Mouse (Mus musculus): ENCODE measurements at regions not wholly inside any gene's neighbourhood (a gene's known extent, or its start where the extent isn't known, plus 50 kb on each side); places are given as distances from the start of the nearest gene placed in this dataset.

DNA sequence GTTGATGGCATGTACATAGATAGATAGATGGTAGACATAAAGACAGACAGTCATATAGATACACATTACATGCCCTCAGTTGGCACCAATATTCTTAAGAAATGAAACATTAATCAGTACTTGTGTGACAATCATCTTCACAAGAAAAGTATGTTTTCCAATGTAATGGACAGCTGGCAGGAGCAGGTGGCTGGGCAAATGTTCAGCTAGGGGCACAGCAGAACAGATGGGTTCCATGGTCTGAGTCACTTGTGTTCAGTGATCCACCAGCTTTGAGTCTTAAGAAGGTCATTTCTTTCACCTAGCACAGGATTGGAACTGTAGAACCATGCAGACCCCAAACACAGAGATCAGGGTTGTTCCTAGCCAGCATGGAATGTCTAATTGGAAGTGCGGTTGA is 2631.2 kb upstream of the 5930422O12Rik start:
- DNase-seq (ENCODE audit: low spot score), result no peak

DNA sequence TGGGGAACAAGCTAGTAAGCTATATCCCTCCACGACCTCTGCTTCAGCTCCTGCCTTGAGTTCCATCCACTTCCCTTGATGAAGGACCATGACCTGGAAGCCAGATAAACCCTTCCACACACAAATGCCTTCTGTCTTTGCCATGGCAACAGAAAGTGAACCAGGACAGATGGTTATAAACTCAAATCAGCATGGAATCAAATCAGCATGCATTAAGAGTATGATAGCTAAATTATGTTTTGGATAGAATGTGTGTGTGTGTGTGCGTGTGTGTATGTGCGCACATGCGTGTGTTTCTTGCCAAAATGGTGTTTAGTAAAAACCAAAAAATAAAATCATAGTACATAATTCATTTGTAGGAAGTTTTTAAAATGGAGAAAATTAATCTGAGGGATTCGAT is 2611.5 kb upstream of the 5930422O12Rik start:
- DNase-seq (ENCODE audit: low spot score), result no peak

DNA sequence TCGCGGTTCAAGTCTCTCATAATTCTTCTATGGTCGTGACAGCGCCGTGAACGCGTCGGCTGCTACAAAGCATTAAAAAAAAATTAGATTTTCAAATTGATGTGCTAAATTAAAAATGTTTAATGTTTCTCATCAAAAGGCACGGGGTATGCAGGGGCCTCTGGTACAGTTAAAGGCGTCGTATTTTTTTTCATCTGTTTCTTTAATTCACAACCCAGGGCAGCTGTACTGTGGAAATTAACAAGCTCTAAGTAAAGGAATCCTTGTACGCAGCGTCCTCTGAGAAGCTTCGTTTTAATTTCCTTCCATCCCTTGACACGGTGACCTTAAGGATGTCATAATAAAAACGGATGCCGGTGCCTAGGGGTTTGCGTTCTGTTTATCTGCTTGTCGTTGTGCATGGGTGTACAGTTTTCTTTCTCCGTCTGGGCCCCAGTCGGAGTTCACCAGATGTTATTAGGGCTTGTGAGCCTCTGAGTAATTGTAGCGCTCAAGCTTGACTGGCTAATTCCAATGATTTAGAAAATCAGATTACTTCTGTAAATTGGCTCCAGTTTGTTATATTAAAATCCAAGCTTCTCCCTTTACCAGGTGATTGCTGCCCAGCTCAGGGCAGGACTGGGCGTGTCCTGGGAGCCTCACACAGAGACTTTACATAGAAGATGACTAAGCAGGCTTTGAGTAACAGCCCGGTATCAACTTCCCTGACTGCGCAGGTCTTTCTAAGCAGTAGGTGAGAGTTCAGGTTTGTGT is 2605.5 kb upstream of the 5930422O12Rik start:
- DNase-seq (ENCODE audit: low spot score), result no peak

DNA sequence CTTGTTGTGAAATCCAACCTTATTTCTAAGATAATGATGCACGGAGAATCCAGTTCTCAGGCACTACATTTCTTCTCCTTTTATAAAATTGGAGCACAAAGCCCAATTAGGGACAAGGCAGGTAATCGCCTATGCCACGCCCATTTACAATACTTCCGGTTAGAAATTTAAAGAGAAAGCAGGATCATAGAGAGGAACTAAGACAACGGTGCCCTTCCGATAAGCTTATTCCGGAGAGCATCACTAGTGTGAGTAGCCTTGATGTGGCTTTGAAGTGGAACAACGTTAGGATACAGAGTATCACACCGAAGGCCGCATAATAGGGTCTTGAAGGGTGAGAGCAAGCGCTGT is 2604.9 kb upstream of the 5930422O12Rik start:
- DNase-seq (ENCODE audit: low spot score), result no peak

DNA sequence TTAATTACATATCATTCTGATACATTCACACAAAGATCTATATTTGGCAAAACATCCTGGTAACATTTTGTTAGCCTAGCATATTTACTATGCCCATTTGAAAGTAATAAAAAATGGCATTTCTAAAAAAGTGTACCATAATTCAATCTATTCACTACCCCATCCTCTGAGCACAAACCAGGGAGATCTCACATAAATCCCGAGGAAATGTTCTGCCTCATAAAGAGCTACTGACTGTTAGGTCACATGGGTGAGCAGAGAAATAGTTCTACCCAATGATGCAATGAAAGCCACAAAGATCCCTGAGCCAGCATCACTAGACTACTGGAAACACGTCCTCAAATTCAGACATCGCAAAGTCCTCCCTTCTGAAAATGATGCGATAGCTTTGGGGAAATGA is 2602.5 kb upstream of the 5930422O12Rik start:
- DNase-seq (ENCODE audit: low spot score), result no peak

DNA sequence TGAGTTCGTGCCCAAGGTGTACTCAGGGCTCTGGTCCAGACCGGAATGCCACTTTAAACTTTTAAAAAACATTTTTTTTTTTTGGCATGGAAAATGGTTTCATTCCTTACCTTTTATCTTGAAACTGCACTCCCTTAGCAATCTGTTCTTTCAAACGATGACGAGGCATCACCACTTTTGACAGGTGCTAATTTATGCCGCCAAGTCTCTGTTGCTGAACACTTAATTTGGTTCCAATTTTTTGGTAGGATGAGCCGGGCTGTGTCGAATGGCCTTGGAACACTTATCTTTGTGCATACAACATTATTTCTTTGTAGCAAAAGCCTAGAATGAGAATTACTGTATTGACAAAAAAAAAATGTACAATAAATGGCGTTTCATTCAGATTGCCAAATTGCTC is 2590.5 kb upstream of the 5930422O12Rik start:
- DNase-seq (ENCODE audit: low spot score), result no peak

DNA sequence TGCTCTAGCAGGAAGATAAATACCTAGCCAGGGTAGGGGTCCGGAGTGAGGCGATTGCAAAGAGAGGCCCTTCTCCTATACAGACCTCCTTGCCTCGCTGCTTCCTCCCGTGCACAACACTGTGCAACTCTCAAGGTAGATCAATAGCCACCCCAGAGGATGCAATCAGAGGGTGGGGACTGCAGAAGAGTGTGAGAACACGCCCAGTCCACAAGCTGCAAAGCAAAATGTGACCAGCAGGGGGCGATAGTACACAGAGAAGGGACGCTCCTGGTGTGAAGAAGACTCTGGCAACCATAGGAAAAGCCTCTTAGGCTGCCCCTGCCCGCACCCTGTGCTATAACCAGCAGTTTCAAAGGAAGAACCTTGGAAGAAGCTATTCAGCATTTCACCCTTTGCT is 2588.4 kb upstream of the 5930422O12Rik start:
- no peak for DNase-seq (ENCODE audit: low spot score)

DNA sequence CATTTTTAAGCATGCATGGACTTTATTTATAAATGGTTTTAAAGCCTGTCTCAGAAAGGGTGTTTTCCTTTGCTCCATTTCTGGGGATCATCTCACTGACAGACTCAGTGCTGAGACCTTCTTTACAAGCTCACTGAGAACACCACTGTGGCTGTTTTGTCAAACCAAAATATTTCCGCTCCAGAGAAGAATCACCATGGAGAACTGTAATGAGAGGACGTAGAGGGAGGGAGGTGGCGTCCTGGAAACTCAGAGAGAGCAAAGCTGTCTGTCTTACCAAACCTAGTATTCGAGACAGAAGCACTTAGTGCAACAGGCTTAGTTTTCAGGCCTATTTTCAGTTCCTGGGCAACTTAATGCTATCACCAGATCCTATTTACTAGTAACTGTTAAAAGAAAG is 2565.5 kb upstream of the 5930422O12Rik start:
- DNase-seq (ENCODE audit: low spot score), result no peak

DNA sequence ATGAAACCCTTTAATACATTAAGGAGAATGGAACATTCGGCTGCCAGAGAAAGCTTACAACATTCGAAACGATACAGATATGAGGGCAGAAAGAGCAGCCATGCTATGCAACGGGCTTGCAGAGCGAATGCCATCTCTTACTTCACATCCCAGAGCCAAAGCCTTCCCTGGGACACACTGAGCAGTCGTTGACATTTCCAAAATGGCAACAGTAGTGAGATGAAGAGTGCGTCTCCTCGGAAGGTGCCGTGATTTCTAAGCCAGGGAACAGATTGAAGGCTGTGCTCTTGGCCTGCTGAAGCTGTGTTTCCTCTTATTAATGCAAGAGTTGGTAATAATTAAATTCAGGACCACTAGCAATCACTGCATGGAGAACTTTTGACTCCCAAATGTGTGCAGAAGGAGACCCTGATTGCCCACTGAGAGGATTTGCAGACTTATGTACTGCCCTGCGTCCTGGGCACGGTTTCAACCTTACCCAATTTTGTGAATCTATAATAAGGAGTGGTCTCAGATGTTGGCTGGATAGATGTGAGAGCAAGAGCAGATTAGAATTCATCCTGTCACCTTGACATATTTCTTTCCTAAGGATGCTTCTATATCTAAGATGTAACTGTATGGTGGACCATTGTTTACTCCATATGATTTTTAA is 2522.3 kb upstream of the 5930422O12Rik start:
- DNase-seq (ENCODE audit: low spot score), result no peak

DNA sequence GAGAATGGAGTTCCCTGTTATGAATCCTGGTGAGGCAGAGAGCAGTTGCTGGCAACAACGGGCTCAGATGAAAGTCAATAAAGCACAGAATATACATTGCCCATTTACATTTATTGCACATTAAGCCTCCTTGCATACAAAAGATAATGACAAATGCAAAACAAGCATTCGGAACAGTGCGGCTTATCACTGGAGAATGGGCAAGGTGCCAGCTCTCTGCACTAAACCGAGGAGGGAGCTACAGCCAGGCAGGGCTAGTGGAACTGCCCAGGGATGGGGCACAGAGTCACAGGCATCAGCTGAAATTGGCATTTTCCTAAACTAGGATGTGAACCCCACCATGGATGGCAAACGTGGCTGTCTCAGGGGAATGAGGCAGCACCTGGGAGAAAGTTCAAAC is 2514.8 kb upstream of the 5930422O12Rik start:
- no peak for DNase-seq (ENCODE audit: low spot score)

DNA sequence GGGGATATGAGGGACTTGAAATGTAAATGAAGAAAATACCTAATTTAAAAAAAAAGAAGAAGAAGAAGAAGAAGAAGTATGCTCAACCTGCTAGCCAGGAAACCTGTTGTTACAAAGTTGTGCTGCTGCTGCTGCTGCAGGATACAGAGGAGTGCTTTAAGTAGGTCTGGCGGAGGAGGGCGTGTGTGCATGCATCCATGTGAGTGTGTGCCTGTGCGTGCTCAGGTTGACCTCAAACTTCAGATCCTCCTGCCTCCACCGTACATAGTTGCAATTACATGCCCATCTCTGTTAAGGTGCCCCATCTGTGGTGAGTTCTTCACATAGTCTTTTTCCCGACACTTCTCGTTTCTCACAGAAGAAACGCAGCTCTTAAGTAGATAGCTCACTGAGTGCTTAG is 2513.4 kb upstream of the 5930422O12Rik start:
- no peak for DNase-seq (ENCODE audit: low spot score)

DNA sequence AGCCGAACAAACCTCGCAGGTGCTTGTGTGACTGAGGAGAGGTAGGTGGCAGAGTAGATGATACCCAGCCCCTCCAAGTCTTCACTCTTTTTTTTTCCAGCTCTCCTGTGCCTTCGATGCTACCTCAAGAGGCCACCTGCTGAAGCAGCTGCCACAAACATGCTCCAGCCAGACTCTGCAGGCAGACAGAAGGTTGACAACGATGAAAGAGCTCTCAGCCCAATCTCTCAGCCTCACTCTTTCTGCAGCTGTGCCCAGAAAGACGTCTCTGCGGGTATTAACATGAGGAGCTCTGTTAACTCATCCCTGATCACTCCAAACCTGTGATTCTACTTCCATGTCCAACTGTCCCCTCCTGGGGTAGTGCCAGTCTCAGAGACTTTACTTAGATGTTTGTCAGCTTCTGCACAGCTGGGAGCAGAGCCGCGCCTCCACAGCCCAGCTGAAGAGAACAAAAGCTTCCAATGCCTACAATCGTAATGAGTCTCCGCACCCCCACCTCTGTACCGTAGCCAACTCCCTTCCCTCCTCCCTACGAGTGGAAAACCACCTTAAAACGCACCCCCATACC is 2512.8 kb upstream of the 5930422O12Rik start:
- no peak for DNase-seq (ENCODE audit: low spot score)

DNA sequence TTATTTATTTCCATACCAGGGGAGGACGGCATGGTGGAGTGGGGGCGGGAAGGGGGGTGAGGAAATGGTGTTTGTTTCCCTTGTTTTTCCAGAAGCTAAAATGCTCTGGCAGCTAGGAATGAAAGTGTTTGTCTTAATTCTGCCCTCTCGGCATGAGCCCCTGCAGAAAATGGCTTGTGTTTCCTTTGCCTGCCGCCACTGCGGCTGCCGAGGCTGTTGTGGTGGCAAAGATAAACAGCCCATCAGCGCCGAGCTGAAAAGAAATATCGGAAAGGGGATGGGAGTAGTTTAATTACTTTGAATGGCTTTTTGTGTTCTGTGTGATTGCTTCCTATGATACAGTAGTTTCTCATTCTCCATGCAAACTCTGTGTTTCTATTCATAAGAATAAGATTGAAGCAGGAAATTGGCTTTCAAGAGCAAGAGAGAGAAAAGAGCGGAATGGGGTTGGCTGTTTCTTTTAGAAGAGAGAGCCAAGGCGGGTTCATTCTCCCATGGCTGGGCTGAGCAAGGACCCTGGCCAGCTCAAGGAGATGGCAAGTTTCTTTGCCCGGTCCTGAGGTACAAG is 2512.2 kb upstream of the 5930422O12Rik start:
- no peak for DNase-seq (ENCODE audit: low spot score)

DNA sequence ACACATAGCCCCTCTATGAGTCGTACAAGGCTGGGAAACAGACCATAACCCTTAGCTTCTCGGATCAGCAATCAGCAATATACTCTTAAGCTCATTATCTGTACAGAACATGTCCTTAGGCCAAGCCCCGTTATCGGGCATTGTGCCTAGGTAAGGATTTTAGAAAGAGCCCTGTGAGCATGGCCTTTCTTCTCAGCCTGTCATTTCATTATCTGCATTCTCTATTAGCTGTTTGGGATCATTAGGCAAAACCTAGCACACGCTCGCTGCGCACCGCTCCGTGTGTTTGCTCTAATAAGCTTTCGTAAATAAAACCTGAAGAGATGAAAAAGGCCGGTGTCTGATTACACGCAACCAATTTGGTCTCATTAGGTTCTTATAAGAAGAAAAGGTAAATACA is 2507.1 kb upstream of the 5930422O12Rik start:
- DNase-seq (ENCODE audit: low spot score), result no peak

DNA sequence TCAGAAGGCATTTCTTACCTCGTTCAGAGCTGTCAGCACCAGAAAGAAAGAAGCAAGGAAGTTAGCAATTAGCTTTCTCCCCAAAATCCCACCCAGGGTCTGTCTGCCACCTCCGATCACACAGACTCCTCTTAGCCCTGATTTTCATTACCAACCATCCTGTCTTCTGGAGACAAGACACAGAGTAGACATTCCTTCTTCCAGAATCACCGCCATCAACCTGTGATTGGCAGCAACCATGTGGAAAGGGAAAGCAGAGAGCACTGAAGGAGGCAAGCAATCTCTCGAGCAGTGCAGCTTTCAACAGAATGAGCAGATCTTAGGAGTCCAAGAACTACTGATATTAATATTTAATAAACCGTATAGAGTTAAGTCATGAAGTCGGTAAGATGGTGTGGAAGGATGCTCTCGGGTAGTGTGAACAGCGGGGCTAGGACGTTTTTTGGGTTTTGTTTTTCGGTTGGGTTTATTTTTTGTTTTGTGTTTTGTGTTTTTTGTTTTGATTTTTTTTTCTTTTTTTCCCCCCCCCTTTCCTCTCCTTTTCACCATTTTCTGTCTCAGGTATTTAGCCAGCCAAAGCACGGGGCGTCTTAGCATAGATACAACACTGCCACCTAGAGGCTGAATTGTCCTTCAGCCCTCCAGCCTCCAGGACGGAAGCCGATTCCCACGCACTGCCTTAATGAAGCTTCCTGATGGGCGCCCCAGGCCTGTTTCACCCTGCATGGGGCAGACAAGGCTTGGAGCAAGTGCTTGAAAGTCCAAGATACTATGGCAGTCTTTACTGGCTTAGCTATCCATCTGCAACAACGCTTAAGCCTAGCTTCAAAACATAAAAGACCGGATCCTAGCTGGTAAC is 2505.0 kb upstream of the 5930422O12Rik start:
- DNase-seq (ENCODE audit: low spot score), result no peak

DNA sequence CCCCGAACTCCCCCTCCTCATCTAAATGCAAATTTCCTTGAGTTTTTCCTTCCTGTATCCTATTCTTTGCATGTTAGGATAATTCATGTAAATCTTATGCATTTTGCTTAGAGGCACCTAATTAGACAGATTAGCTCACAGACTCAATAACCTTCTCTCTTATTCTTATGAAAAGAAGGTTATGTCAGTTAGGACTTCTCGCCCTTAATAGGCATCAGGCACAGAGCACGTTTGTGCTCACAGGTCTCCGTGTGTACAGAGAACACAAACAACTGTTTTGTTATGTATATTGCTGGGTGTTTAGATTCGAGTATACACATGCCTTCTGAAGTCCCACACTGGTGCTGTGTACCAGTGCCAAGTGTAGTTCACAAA is 2504.4 kb upstream of the 5930422O12Rik start:
- no peak for DNase-seq (ENCODE audit: low spot score)

DNA sequence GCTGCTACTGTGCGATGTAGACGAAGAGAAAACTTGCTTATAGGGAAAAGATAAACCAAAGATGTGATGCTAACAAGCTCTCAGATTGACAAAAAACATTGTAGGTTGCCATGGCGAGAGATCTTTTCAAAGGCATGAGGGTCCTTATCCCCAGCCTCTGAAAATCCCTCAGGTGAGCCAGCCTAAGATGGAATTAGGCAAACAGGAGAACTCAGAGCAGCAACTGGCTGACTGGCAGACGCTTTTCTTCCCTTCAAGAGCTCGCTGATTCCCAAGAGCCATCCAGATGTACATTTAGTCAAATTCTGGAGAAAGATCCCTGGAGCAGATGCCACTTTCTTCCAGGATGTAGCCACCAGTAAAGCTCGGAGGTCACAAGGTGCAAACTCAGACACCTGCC is 2503.9 kb upstream of the 5930422O12Rik start:
- DNase-seq (ENCODE audit: low spot score), result no peak

DNA sequence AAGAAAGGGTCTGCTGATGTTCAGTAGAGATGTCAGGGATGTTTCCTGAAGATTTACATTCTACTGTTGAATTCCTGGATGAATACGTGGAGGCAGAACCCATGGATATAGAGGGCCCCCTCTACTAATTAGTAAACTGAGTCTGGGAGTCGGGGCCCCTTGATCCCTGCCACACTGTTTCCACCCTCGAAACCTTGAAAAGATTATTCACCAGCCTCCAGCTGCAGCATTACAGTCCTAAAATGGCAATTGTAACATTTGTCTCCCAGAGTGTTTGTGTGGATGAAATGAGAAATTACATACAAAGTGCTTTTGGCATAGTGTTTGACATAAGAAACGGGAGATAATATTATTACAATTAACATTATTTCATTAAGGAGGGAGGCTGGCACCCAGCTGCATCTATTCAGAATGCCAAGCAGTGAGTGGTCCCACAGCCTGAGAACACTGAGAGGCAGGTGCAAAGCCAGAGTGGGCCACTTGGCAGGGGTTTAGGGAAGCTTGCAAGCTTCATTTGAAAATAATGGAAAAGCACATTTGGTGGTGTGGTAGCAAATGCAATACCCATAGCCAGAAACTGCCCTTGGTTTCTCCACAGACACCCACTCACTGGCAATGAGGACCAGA is 2490.9 kb upstream of the 5930422O12Rik start:
- no peak for DNase-seq (ENCODE audit: low spot score)

DNA sequence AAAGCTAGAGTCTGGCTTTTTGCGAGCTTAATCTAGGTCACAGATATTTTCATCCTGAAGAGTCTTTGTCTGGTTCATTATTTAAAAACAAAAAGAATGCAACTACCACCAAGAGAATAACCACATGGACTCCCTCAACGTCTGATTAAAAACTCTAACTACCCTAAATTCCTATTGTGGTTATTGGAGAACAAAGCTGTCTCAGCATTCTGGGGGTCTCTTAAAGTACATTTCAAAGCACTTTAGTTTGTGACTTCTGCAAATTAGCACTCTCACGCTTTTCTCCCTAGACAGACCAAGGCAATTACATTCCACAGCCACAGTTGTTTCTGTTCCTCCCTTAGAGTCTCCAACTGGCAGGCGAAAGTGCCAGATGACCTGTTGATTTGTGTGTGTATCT is 2487.6 kb upstream of the 5930422O12Rik start:
- no peak for DNase-seq (ENCODE audit: low spot score)

DNA sequence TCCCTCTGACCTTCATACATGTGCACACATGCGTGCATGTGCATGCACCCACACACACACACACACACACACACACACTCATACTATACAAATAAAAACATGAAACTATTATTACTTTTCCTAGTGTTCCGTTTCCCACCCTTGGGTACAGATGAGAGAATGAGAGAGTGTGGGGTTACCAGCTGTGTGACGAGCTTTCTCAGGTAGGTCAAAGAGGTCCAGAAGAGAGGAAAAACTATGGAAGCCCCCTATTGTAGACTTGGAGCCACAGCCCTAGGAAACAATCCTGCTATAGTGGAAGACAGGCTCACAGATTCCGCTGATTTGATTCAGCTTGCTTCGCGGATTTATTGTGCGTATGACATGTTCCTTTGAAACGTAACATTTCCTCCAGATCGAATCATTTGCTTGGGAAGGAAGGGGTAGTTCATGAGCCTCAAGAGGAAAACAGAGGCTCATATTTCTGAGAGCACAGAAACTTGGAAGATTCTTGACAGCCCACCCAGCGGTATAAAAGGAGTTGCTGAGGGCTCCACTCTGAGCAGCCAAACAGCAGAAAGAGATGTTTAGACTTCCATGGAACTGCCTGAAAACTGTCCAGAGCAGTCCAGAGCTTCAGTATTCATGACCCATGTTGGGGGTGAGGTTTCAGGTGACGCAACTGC is 2486.9 kb upstream of the 5930422O12Rik start:
- no peak for DNase-seq (ENCODE audit: low spot score)
